Mouse (Mus musculus) forebrain, embryonic 11.5 days (tissue): ENCODE data around the gene Mars. TPM values are rescaled to one million over a fixed set of nuclear protein-coding genes. Genes with fewer than 3 reads are reported as not detected.

ENCODE experiments used
- ATAC-seq: fragments of 200-750 bp; cut with Nextera tagmentation; replicated peaks from 2 replicates; pipeline ENCODE4 v1.8.0; 2017; ENCODE audit warnings: moderate TSS enrichment; ENCODE audit not compliant: low FRiP score
- DNase-seq: peaks from one replicate; pipeline ENCODE4 v3.0.0-alpha.2; 2017; ENCODE audit warnings: low spot score
- H3K27ac ChIP-seq: fragments of 300-500 bp; sonication (generic); 2 replicates; pipeline ENCODE4 v1.5.1; 2014; ENCODE audit warnings: low read depth, low read length
- H3K27me3 ChIP-seq: fragments of 300-500 bp; sonication (generic); 2 replicates; pipeline ENCODE4 v1.6.1; 2014; ENCODE audit warnings: mild to moderate bottlenecking, low read length, mixed read lengths; ENCODE audit not compliant: control insufficient read depth, insufficient read depth
- H3K36me3 ChIP-seq: fragments of 300-500 bp; sonication (generic); 2 replicates; pipeline ENCODE4 v1.6.1; 2014; ENCODE audit warnings: mild to moderate bottlenecking, low read length, moderate library complexity, mixed read lengths; ENCODE audit not compliant: control insufficient read depth, insufficient read depth
- H3K4me1 ChIP-seq: fragments of 300-500 bp; sonication (generic); replicated peaks from 2 replicates; pipeline ENCODE4 v1.6.1; 2014; ENCODE audit warnings: low read length, mixed read lengths; ENCODE audit not compliant: control insufficient read depth, insufficient read depth
- H3K4me2 ChIP-seq: fragments of 300-500 bp; sonication (generic); 2 replicates; pipeline ENCODE4 v1.6.1; 2014; ENCODE audit warnings: low read depth, mild to moderate bottlenecking, low read length, moderate library complexity, mixed read lengths; ENCODE audit not compliant: severe bottlenecking
- H3K4me3 ChIP-seq: fragments of 300-500 bp; sonication (generic); 2 replicates; pipeline ENCODE4 v1.5.1; 2014; ENCODE audit warnings: low read depth, low read length
- H3K9ac ChIP-seq: fragments of 300-500 bp; sonication (generic); 2 replicates; pipeline ENCODE4 v1.6.1; 2014; ENCODE audit warnings: low read length
- H3K9me3 ChIP-seq: fragments of 300-500 bp; sonication (generic); 2 replicates; pipeline ENCODE4 v1.6.1; 2016; ENCODE audit warnings: low read length, mixed read lengths; ENCODE audit not compliant: control insufficient read depth
- WGBS: fragments of 180-500 bp; shearing (Covaris S2); extraction: QIAGEN DNeasy Blood & Tissue Kit; methylation state at CpG from one replicate; pipeline ENCODE4 v1.1.7; 2014; 5-methylcytosine and 5-hydroxymethylcytosine counted together
- polyA plus RNA-seq: library from polyadenylated mRNA; unstranded; fragments of >200 nt; fragmentation: Nextera tagmentation; extraction: Ambion mirVana; gene quantifications from 2 replicates; pipeline ENCODE4 v1.2.1, GENCODE M21; 2014

Gene Mars
- polyA plus RNA-seq, result 191 and 195 TPM in 2 replicates

DNA sequence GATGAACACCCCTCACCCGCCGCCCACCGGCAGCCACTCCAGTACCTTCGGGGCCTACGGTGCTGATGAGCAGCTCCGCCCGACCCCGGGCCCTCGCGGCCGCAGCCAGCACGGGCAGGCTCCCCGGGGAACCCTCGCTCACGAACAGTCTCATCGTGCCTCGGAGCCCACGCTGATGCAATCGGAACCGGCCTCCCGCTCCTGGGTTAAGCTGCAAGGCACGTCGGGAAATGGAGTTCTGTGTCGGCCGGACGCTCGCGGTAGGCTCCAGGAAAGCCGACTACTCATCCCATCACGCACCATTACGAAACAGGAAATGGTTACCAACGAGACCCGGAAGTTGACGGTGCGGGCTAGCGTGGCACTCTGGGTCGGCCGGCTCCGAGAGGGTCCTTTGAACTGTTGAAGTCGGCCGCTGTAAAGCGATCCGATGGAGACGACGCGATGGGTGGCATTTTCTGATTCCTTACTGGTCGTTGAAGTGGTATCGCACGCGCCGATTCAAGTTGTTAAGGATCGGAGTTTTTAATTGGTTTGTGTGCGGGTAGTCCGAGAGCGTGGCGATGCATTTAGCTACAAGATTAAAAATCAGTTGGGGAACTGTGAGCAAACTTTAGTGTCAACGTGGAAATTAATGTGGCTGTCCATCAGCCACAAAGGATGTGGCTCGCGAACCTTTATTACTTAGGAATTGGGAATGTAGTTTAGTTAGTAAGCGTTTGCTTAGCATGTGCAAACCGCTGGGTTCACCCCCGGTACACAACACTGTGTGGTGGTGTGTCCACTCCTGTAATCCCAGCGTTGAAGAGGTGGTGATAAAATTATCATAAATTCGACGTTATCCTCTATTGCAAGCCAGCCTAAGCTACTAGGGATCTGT, at the start of gene Mars:
Gene Mars, minus strand, starts transcription at position 311 of the 880 bp plus-strand sequence.
- Histone ChIP-seq H3K4me2 (peak within 1 kb of the TSS; percentile 51), H3K9me3 (no peaks in the 10 kb centered on the region), H3K27ac (0 out of 2 replicates have a peak within 1 kb of the TSS, but pooled peaks have one; percentile 37), H3K36me3 (peaks cover 7% of the 10 kb centered on the region; the same call in 1 of the 2 replicates), H3K9ac (peak within 1 kb of the TSS; percentile 82), H3K4me1 (peaks cover 4% of the 10 kb centered on the region), H3K4me3 (peak within 1 kb of the TSS; percentile 79), H3K27me3 (no peaks in the 10 kb centered on the region)
- ATAC-seq (peak; percentile 96), DNase-seq (peak; percentile 94)
- under 1% methylated on average over 65 of the region's 65 CpGs for WGBS

GRCm38 (mm10) chr10:127360714-127361113, 49.1 kb upstream of the Mars start:
- WGBS, result 89% methylated on average over 3 of the region's 3 CpGs
- DNase-seq, result no peak
- H3K4me1 ChIP-seq, result no peaks in the 10 kb centered on the region
- no peak overlapping the region for H3K9ac ChIP-seq
- H3K27ac ChIP-seq, result no peak overlapping the region
- no peaks in the 10 kb centered on the region for H3K27me3 ChIP-seq
- no peaks in the 10 kb centered on the region for H3K9me3 ChIP-seq
- H3K36me3 ChIP-seq, result no peaks in the 10 kb centered on the region
- H3K4me3 ChIP-seq, result no peak overlapping the region
- H3K4me2 ChIP-seq, result no peak overlapping the region
- no peak for ATAC-seq

DNA sequence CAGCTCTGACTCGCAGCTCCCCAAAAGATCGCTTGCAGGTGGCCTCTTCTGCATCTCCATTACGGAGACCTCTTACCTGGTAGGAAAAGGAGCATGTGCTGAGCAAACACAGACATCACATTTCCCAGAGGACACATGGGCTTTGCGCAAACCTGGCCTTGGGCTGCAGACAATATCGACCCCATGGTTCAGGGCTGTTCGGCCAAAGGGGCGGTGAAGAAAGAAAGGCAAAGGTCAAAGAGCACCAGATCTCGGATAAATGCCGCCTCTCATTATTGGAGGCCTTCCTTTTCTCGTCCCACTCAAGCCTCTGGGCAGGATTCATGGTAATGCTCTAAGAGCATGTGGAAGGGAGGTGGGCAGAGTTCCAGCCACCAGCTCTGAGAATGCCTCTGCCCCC, 43.8 kb upstream of the Mars start:
- ATAC-seq (no peak), DNase-seq (no peak)
- Histone ChIP-seq H3K27me3 (no peaks in the 10 kb centered on the region), H3K4me2 (no peak overlapping the region), H3K36me3 (no peaks in the 10 kb centered on the region), H3K9me3 (no peaks in the 10 kb centered on the region), H3K27ac (no peak overlapping the region), H3K4me3 (no peak overlapping the region), H3K9ac (no peak overlapping the region), H3K4me1 (peaks cover 2% of the 10 kb centered on the region; the same call in 1 of the 2 replicates)
- WGBS, result 62% methylated on average over 10 of the region's 10 CpGs

GRCm38 (mm10) chr10:127353909-127354895, 42.6 kb upstream of the Mars start, which contains the start of gene Inhbe:
Gene Inhbe (minus strand): TSS chr10:127354411.
- Histone ChIP-seq H3K9me3 (no peaks in the 10 kb centered on the region), H3K4me2 (no peak within 1 kb of the TSS), H3K27me3 (no peaks in the 10 kb centered on the region), H3K9ac (no peak within 1 kb of the TSS), H3K4me1 (peaks cover 2% of the 10 kb centered on the region; the same call in 1 of the 2 replicates), H3K27ac (no peak within 1 kb of the TSS), H3K4me3 (no peak within 1 kb of the TSS), H3K36me3 (no peaks in the 10 kb centered on the region)
- ATAC-seq, result no peak
- 85% methylated on average over 18 of the region's 18 CpGs for WGBS
- DNase-seq, result no peak

GRCm38 (mm10) chr10:127352766-127353165, 41.2 kb upstream of the Mars start:
- H3K4me3 ChIP-seq, result no peak overlapping the region
- DNase-seq, result no peak
- no peak overlapping the region for H3K9ac ChIP-seq
- H3K4me1 ChIP-seq, result peaks cover 2% of the 10 kb centered on the region; the same call in 1 of the 2 replicates
- 90% methylated on average over 11 of the region's 11 CpGs for WGBS
- no peak overlapping the region for H3K27ac ChIP-seq
- ATAC-seq, result no peak
- H3K27me3 ChIP-seq, result no peaks in the 10 kb centered on the region
- H3K4me2 ChIP-seq, result no peak overlapping the region
- no peaks in the 10 kb centered on the region for H3K9me3 ChIP-seq
- no peaks in the 10 kb centered on the region for H3K36me3 ChIP-seq

- Histone ChIP-seq H3K9ac (no peak overlapping the region), H3K4me3 (no peak overlapping the region), H3K36me3 (no peaks in the 10 kb centered on the region), H3K27ac (no peak overlapping the region), H3K4me1 (peaks cover 2% of the 10 kb centered on the region; the same call in 1 of the 2 replicates), H3K9me3 (no peaks in the 10 kb centered on the region), H3K27me3 (no peaks in the 10 kb centered on the region), H3K4me2 (no peak overlapping the region)
- DNase-seq (no peak), ATAC-seq (no peak)
- 89% methylated on average over 9 of the region's 9 CpGs for WGBS
These were observed 40.6 kb upstream of the Mars start for GRCm38 (mm10) chr10:127352187-127352586.

- Histone ChIP-seq H3K27me3 (no peaks in the 10 kb centered on the region), H3K4me1 (peaks cover 2% of the 10 kb centered on the region; the same call in 1 of the 2 replicates), H3K4me3 (no peak overlapping the region), H3K36me3 (no peaks in the 10 kb centered on the region), H3K9me3 (no peaks in the 10 kb centered on the region), H3K4me2 (no peak overlapping the region), H3K27ac (no peak overlapping the region), H3K9ac (no peak overlapping the region)
- 77% methylated on average over 8 of the region's 8 CpGs for WGBS
- DNase-seq (no peak), ATAC-seq (no peak)
These were observed 40.1 kb upstream of the Mars start for GRCm38 (mm10) chr10:127351719-127352118.

DNA sequence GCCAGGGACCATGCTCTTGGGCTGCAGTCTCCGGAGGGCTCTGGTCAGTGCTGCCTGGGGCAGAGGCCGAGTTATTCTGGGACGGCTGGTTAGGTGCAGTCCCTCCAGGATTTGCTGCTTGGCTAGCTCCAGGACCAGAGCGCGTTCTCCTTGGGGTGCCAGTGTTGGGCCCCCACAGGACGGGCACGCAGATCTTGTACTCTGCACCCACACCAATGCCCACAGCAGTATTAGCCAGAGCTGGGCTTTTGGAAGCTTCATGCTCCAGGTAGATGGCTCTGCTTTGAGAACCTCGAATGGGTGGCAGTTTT, 39.7 kb upstream of the Mars start:
- H3K4me2 ChIP-seq, result no peak overlapping the region; the same call in 1 of the 2 replicates
- no peaks in the 10 kb centered on the region for H3K27me3 ChIP-seq
- no peak overlapping the region for H3K4me3 ChIP-seq
- WGBS, result 85% methylated on average over 8 of the region's 8 CpGs
- no peak overlapping the region; the same call in 1 of the 2 replicates for H3K9ac ChIP-seq
- no peak for ATAC-seq
- H3K36me3 ChIP-seq, result no peaks in the 10 kb centered on the region
- DNase-seq, result no peak
- peaks cover 2% of the 10 kb centered on the region; the same call in 1 of the 2 replicates for H3K4me1 ChIP-seq
- no peaks in the 10 kb centered on the region for H3K9me3 ChIP-seq
- H3K27ac ChIP-seq, result no peak overlapping the region
